Mouse (Mus musculus) neural tube, embryonic 13.5 days (tissue): Measurements from ENCODE around the gene Fkrp. TPM values are rescaled to one million over a fixed set of nuclear protein-coding genes. Genes with fewer than 3 reads are reported as not detected.
A peak's percentile ranks its signal among the peaks of the same experiment; 100 is the strongest.

Experiments
- ATAC-seq: fragments of 200-750 bp; cut with Nextera tagmentation; 2 replicates; pipeline ENCODE4 v1.8.0; 2017; ENCODE audit warnings: low read depth, mild to moderate bottlenecking, moderate TSS enrichment, moderate library complexity
- H3K27ac ChIP-seq: fragments of 300-500 bp; sonication (generic); replicated peaks from 2 replicates; pipeline ENCODE4 v1.5.1; 2015; ENCODE audit warnings: moderate library complexity, mild to moderate bottlenecking, inconsistent platforms
- H3K27me3 ChIP-seq: fragments of 300-500 bp; sonication (generic); 2 replicates; pipeline ENCODE4 v1.6.1; 2015; ENCODE audit warnings: mild to moderate bottlenecking, inconsistent platforms
- H3K36me3 ChIP-seq: fragments of 300-500 bp; sonication (generic); 2 replicates; pipeline ENCODE4 v1.6.1; 2015; ENCODE audit warnings: mild to moderate bottlenecking, inconsistent platforms
- H3K4me1 ChIP-seq: fragments of 300-500 bp; sonication (generic); replicated peaks from 2 replicates; pipeline ENCODE4 v1.6.1; 2015; ENCODE audit warnings: inconsistent platforms
- H3K4me2 ChIP-seq: fragments of 300-500 bp; sonication (generic); 2 replicates; pipeline ENCODE4 v1.6.1; 2015; ENCODE audit warnings: inconsistent platforms, mild to moderate bottlenecking, moderate library complexity
- H3K4me3 ChIP-seq: fragments of 300-500 bp; sonication (generic); 2 replicates; pipeline ENCODE4 v1.5.1; 2015; ENCODE audit warnings: mild to moderate bottlenecking, inconsistent platforms
- H3K9ac ChIP-seq: fragments of 300-500 bp; sonication (generic); 2 replicates; pipeline ENCODE4 v1.6.1; 2015; ENCODE audit warnings: moderate library complexity, mild to moderate bottlenecking, inconsistent platforms
- H3K9me3 ChIP-seq: fragments of 300-500 bp; sonication (generic); 2 replicates; pipeline ENCODE4 v1.6.1; 2016; ENCODE audit warnings: inconsistent platforms
- WGBS: fragments of 180-500 bp; shearing (Covaris S2); methylation state at CpG from one replicate; pipeline ENCODE4 v1.1.7; 2015; 5-methylcytosine and 5-hydroxymethylcytosine counted together
- polyA plus RNA-seq: library from polyadenylated mRNA; unstranded; fragments of >200 nt; fragmentation: Nextera tagmentation; extraction: Ambion mirVana; gene quantifications from 2 replicates; pipeline ENCODE4 v1.2.1, GENCODE M21; 2015

Gene Fkrp
- 40.0 and 45.9 TPM in 2 replicates for polyA plus RNA-seq

DNA sequence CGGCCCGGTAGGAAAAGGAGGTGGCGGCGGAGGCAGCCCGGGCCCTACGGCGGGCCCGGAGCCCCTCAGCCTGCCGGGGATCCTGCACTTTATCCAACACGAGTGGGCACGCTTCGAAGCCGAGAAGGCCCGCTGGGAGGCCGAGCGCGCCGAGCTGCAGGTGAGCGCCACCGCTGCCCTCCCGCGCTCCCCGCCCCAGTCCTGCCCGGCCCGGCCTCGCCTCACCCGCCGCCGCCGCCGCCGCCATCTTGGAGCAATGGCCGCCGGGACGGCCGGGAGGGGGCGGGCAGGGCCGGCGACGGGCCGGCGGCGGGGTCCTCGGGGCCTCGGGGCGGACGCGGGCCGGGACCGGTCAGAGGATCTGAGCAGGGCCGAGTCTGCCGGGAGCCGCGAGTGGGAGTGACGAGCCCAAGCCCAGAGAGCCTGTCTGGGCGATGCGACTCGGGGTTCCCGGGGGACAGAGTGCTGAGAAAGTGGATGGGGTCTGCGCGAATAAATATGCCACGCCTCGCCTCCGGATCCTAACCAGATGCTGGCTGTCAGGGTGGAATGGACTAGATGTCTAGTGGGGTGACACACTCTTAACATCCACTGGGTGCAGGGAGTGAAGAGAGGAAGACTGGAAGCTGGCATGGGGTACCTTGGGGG lies at the start of gene Fkrp:
TSS of gene Fkrp (minus strand) at position 258 of the 648 bp plus-strand sequence.
- peaks cover 18% of the 10 kb centered on the region for H3K27me3 ChIP-seq
- peak within 1 kb of the TSS; percentile 100 for H3K27ac ChIP-seq
- no peaks in the 10 kb centered on the region for H3K9me3 ChIP-seq
- H3K9ac ChIP-seq: peak within 1 kb of the TSS; percentile 99
- H3K4me3 ChIP-seq: peak within 1 kb of the TSS; percentile 97
- H3K36me3 ChIP-seq: 0 out of 2 replicates have a peak, but pooled peaks cover 4% of the 10 kb centered on the region
- under 1% methylated on average over 50 of the region's 64 CpGs for WGBS
- ATAC-seq: peak; percentile 37
- peak within 1 kb of the TSS; percentile 94 for H3K4me2 ChIP-seq
- peaks cover 90% of the 10 kb centered on the region for H3K4me1 ChIP-seq

DNA sequence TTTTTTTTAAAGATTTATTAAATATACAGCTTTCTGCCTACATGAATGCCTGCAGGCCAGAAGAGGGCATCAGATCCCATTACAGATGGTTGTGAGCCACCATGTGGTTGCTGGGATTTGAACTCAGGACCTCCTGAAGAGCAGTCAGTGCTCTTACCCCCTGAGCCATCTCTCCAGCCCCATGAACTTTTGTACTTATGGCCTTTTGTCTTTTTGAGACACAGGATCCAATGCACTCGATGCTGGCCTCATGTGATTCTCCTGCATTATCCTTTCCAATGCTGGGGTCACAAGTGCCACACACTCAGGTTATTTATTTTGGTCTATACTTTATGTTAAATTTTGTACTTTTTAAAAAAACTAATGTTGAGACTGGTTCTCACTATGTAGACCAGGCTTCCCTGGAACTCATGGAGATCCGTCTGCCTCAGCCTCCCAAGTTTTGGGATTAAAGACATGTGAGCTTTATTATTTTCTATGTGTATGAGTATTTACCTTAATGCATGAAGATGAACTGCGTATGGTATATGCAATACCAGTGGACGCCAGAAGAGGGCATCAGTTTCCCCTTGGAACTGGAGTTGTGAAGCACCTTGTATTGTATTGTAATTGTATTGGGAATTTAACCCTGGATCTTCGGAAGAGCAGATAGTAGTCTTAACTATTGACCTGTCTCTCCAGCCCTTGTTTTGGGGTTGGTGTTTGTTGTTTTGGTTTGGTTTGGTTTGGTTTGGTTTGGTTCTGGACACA lies 43.5 kb upstream of the Fkrp start:
- ATAC-seq: no peak
- 26% methylated on average over 5 of the region's 5 CpGs for WGBS
- H3K36me3 ChIP-seq: peaks cover 50% of the 10 kb centered on the region
- H3K27me3 ChIP-seq: no peaks in the 10 kb centered on the region
- no peak overlapping the region for H3K4me3 ChIP-seq
- no peak overlapping the region for H3K4me2 ChIP-seq
- no peaks in the 10 kb centered on the region for H3K9me3 ChIP-seq
- no peaks in the 10 kb centered on the region for H3K4me1 ChIP-seq
- no peak overlapping the region for H3K27ac ChIP-seq
- H3K9ac ChIP-seq: no peak overlapping the region

DNA sequence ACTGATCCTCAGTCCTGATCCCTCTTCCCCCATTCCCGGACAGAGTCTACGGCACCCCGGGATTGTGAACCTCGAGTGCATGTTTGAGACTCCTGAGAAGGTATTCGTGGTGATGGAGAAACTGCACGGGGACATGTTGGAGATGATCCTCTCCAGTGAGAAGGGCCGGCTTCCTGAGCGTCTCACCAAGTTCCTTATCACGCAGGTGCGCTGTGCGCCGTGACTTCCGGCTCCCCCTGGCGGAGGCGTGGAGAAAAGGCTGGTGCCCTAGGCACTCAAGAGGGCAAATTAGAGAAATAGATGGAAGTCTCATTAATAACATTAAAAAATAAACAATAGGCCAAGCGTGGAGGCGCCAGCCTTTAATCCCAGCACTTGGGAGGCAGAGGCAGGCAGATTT lies 41.8 kb upstream of the Fkrp start:
- ATAC-seq: no peak
- H3K9ac ChIP-seq: no peak overlapping the region
- H3K4me1 ChIP-seq: no peaks in the 10 kb centered on the region
- H3K36me3 ChIP-seq: peaks cover 51% of the 10 kb centered on the region
- no peak overlapping the region for H3K4me2 ChIP-seq
- H3K27me3 ChIP-seq: no peaks in the 10 kb centered on the region
- H3K4me3 ChIP-seq: no peak overlapping the region
- 18% methylated on average over 17 of the region's 17 CpGs for WGBS
- no peaks in the 10 kb centered on the region for H3K9me3 ChIP-seq
- H3K27ac ChIP-seq: no peak overlapping the region

DNA sequence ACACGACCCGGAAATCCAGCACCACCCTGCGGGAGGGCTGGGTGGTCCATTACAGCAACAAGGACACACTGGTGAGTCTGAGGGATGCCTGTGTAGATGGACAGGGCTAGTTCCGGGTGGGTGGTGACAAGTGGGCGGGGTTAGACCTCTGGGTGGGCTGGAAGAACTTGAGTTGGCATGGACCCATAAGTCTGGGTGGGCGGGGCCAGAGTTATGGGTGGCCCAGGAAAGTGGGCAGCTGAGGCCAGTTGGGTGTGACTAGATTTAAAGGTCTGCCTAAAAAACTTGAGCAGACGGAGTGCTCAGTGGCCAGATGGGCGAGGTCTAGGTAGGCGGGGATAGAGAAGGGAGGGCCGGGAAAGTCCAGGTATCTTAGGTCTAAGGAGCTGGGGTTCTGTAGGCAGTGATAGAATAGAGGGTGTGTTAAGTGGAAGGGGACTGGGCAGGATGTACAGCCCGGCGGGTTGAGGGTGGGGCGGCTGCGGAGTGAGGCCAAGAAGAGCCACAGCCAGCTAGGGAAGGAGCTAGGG lies 36.8 kb upstream of the Fkrp start:
- Histone ChIP-seq H3K4me2 (no peak overlapping the region), H3K9ac (no peak overlapping the region), H3K4me3 (no peak overlapping the region), H3K9me3 (no peaks in the 10 kb centered on the region), H3K36me3 (peaks cover 87% of the 10 kb centered on the region), H3K27ac (no peak overlapping the region), H3K27me3 (no peaks in the 10 kb centered on the region), H3K4me1 (no peaks in the 10 kb centered on the region)
- WGBS: 86% methylated on average over 14 of the region's 14 CpGs
- ATAC-seq: no peak

DNA sequence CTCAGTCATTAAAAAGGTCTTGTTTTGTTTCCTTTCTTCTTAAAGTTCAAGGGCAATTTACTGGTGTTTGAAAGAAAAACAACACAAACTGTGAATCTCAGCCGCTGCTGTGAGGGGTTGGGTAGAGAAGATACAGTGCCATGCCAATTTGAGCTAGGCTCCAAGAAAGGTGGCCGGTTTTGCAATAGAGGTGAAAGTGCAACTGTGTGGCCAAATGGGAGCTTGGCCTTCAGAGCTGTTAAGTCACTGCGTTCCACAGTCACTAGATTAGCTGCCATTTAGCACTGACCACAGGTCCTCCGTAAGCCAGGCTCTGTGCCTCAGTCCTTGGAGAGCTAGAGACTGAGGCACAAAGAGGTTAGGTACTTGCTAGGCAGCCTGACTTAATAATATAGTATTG lies 35.1 kb upstream of the Fkrp start:
- no peak overlapping the region for H3K9ac ChIP-seq
- no peak for ATAC-seq
- no peaks in the 10 kb centered on the region for H3K27me3 ChIP-seq
- WGBS: 90% methylated on average over 4 of the region's 4 CpGs
- peaks cover 71% of the 10 kb centered on the region for H3K36me3 ChIP-seq
- H3K4me1 ChIP-seq: no peaks in the 10 kb centered on the region
- no peaks in the 10 kb centered on the region for H3K9me3 ChIP-seq
- no peak overlapping the region for H3K27ac ChIP-seq
- no peak overlapping the region for H3K4me2 ChIP-seq
- no peak overlapping the region for H3K4me3 ChIP-seq

DNA sequence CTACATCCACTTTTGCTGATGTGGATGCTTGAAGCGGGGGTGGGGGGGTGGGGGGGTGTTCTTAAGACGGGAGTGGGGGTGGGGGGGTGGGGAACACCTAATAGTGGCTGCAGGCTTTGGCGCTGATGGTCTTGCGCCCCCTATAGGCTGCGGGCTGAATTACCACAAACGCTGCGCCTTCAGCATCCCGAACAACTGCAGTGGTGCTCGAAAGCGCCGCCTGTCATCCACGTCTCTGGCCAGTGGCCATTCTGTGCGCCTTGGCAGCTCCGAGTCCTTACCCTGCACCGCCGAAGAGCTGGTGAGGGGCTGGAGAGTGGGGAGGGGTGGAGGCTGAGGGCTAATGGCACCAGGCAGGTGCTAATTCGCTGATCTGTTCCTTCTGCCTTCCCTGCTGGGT lies 32.0 kb upstream of the Fkrp start:
- Histone ChIP-seq H3K4me1 (peaks cover 23% of the 10 kb centered on the region), H3K4me3 (no peak overlapping the region), H3K27me3 (no peaks in the 10 kb centered on the region), H3K9me3 (no peaks in the 10 kb centered on the region), H3K9ac (no peak overlapping the region), H3K36me3 (peaks cover 40% of the 10 kb centered on the region), H3K27ac (no peak overlapping the region), H3K4me2 (no peak overlapping the region)
- no peak for ATAC-seq
- 30% methylated on average over 17 of the region's 17 CpGs for WGBS

DNA sequence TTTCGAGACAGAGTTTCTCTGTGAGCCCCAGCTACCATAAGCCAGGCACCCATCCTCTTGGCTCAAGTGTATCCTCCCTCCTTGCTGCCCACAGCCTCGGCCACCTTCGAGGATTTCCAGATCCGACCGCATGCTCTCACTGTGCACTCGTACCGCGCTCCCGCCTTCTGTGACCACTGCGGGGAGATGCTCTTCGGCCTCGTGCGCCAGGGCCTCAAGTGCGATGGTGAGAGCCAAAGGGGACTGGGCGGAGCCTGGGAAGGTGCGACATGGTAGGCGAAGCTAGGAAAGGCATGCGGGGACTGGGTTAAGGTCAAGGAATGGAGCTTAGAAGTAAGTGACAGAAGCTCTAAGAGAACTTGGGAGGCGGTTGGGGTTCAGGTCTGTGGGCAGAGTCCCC lies 31.0 kb upstream of the Fkrp start:
- H3K36me3 ChIP-seq: peaks cover 31% of the 10 kb centered on the region
- no peak overlapping the region for H3K9ac ChIP-seq
- H3K27me3 ChIP-seq: no peaks in the 10 kb centered on the region
- no peak overlapping the region for H3K27ac ChIP-seq
- no peak overlapping the region for H3K4me2 ChIP-seq
- WGBS: 84% methylated on average over 19 of the region's 19 CpGs
- H3K9me3 ChIP-seq: no peaks in the 10 kb centered on the region
- peaks cover 29% of the 10 kb centered on the region for H3K4me1 ChIP-seq
- no peak overlapping the region for H3K4me3 ChIP-seq
- no peak for ATAC-seq

DNA sequence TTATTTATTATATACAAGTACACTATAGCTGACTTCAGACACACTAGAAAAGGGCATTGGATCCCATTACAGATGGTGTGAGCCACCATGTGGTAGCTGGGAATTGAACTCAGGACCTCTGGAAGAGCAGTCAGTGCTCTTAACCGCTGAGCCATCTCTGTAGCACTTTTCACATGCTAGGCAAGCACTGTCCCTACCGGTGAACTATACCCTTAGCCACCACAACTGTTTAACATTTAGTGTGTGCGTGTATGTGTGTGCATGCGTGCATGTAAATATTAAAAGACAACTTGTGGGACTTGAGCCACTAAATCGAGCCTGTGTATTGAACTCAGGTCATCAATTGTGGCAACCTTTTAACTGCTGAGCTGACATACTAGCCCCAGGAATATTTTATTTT lies 30.2 kb upstream of the Fkrp start:
- H3K4me2 ChIP-seq: no peak overlapping the region
- H3K27me3 ChIP-seq: no peaks in the 10 kb centered on the region
- H3K4me3 ChIP-seq: no peak overlapping the region
- H3K27ac ChIP-seq: no peak overlapping the region
- WGBS: 95% methylated on average over 5 of the region's 5 CpGs
- peaks cover 29% of the 10 kb centered on the region for H3K36me3 ChIP-seq
- ATAC-seq: no peak
- no peak overlapping the region for H3K9ac ChIP-seq
- H3K4me1 ChIP-seq: peaks cover 34% of the 10 kb centered on the region
- no peaks in the 10 kb centered on the region for H3K9me3 ChIP-seq

DNA sequence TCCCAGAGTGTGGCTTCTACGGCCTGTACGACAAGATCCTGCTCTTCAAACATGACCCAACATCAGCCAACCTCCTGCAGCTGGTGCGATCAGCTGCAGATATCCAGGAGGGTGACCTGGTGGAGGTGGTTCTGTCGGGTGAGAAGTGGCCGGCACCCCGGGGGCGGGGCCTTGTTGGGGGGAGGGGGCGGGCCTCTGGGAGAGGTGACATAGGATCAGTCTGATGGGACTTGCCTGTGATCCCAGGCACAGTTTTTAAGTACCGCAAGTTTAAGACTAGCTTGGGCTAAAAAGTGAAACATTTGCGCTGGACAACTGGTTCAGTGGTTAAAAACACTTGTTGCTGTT lies 29.3 kb upstream of the Fkrp start:
- Histone ChIP-seq H3K9me3 (no peaks in the 10 kb centered on the region), H3K4me1 (peaks cover 34% of the 10 kb centered on the region), H3K4me3 (peak overlapping the region; percentile 55; the same call in 1 of the 2 replicates), H3K27me3 (no peaks in the 10 kb centered on the region), H3K4me2 (peak overlapping the region; percentile 97), H3K36me3 (peaks cover 33% of the 10 kb centered on the region), H3K27ac (no peak overlapping the region), H3K9ac (peak overlapping the region; percentile 22; the same call in 1 of the 2 replicates)
- no peak for ATAC-seq
- WGBS: 31% methylated on average over 10 of the region's 10 CpGs

DNA sequence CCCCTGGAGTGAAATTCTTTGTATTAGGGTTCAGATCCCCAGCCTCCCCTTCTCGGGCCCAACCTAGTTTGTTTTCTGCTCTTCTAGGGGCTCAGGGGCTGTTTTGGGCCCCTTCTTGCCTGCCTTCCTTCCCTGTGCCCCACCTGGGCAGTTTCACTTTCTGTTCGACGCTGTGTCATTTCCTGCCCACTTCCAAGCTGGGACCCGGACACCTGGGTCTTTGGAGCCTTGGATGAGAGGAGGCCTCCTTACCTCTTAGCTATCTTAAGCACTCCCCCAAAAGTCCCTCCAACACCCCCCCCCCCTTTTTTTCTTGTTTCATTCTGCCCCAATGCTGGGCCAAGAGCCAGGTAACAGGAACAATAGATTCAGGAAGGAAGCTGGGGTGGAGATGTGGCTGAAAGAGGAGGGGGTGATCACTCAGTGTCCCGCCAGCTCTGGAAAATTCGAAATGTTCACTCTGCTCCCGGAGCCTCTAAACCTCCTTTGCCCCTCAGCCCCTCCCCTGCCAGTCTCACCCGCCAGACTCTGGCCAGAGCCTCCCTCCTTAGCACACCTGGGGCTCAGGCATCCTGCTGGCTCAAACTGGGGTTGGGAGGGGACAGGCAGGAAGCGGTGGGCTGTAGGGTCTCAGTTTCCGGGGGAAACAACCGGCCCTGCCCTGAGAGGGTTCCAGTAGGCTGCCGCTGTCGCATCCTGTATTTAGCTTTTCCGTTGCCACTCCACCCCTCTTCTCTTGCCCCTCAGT lies 28.7 kb upstream of the Fkrp start:
- no peak for ATAC-seq
- Histone ChIP-seq H3K9me3 (no peaks in the 10 kb centered on the region), H3K27me3 (no peaks in the 10 kb centered on the region), H3K36me3 (peaks cover 33% of the 10 kb centered on the region), H3K4me3 (peak overlapping the region; percentile 55), H3K4me2 (peak overlapping the region; percentile 97), H3K9ac (peak overlapping the region; percentile 22), H3K4me1 (peaks cover 34% of the 10 kb centered on the region), H3K27ac (peak overlapping the region; percentile 52; the same call in 1 of the 2 replicates)
- WGBS: 35% methylated on average over 14 of the region's 14 CpGs

DNA sequence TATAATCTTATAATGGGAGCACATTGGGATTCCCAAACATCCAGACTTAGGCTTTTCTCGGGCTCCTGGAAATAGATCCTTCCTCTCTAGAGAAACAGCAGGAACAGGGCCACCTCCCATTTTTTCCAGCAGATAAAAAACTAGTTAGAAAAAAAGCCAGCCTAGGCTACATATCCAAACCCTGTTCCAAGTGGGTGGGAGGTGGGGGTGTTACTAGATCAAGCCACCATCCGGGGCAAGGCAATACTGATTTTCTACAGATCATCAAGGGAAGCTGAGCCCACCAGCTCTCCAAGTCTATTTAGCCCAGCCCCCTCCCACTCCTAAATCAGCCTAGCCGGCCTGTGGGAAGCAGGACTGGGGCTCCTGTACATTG lies 28.2 kb upstream of the Fkrp start:
- H3K9me3 ChIP-seq: no peaks in the 10 kb centered on the region
- peak overlapping the region; percentile 22 for H3K9ac ChIP-seq
- WGBS: 52% methylated on average over 3 of the region's 3 CpGs
- peak overlapping the region; percentile 52; the same call in 1 of the 2 replicates for H3K27ac ChIP-seq
- no peak for ATAC-seq
- H3K4me3 ChIP-seq: peak overlapping the region; percentile 55; the same call in 1 of the 2 replicates
- H3K36me3 ChIP-seq: peaks cover 33% of the 10 kb centered on the region
- no peaks in the 10 kb centered on the region for H3K27me3 ChIP-seq
- peak overlapping the region; percentile 97 for H3K4me2 ChIP-seq
- H3K4me1 ChIP-seq: peaks cover 34% of the 10 kb centered on the region
